Mouse (Mus musculus) cerebral cortex, adult 2 months (tissue): ENCODE measurements around the gene Ppp1r13l.

ENCODE experiments used
- WGBS: fragments of 180-500 bp; shearing (Covaris S2); methylation state at CpG from one replicate; pipeline ENCODE4 v1.1.7; 2018; 5-methylcytosine and 5-hydroxymethylcytosine counted together

Ppp1r13l gene

DNA sequence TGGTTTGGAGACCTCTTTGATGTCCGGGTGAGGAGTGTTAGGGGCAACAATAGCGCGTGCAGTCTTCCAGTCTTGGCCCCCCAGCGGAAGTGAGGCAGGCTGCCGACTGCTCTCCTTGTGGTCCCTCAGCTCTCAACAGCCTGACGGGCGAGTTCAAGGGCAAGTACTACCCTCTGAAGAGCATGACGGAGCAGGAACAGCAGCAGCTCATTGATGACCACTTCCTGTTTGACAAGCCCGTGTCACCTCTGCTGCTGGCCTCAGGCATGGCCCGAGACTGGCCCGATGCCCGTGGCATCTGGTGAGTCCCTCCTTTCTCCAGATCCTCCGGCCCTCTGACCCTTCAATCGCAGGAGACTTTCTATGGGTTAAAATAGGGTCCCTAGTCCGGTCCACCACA, 57.0 kb downstream of the Ppp1r13l start:
- WGBS = 82% methylated on average over 15 of the region's 15 CpGs

DNA sequence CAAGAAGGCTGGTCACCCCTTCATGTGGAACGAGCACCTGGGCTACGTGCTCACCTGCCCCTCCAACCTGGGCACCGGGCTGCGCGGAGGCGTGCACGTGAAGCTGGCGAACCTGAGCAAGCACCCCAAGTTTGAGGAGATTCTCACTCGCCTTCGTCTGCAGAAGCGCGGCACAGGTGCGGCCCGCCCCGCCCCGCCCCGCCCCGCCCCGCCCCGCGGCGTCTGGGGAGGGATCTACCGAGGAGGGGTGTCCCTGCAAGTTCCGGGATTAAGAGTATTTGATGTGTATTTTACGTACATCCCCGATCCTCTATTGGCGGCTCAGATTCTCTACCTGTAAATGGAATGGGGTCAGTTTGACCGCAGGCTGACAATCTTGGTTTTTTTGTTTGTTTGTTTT, 60.6 kb downstream of the Ppp1r13l start:
- WGBS = 8% methylated on average over 28 of the region's 28 CpGs

- WGBS = 7% methylated on average over 43 of the region's 43 CpGs
Measured at GRCm38 (mm10) chr7:19420821-19421636, 61.5 kb downstream of the Ppp1r13l start.

- WGBS = 88% methylated on average over 3 of the region's 3 CpGs
Measured at GRCm38 (mm10) chr7:19423083-19423482, 63.5 kb downstream of the Ppp1r13l start.

DNA sequence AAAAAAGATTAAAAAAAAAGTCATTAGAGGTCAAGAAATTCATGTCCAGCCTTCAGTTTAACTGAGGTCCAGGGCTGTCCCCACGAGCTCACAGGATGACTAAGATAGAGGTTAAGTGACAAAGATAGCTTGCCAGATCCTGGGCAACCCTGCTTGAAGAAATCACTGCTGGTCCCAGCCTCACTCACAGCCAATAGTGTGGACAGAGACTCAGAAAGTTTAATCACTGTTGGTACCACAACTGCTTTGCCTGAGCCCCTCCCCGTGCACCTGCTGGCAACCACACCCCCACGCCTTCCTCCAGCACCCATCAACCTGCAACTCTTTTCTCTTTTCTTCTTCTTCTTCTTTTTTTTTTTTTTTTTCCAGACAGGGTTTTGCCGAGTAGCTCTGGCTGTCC, 64.5 kb downstream of the Ppp1r13l start:
- WGBS = 51% methylated on average over 4 of the region's 4 CpGs

DNA sequence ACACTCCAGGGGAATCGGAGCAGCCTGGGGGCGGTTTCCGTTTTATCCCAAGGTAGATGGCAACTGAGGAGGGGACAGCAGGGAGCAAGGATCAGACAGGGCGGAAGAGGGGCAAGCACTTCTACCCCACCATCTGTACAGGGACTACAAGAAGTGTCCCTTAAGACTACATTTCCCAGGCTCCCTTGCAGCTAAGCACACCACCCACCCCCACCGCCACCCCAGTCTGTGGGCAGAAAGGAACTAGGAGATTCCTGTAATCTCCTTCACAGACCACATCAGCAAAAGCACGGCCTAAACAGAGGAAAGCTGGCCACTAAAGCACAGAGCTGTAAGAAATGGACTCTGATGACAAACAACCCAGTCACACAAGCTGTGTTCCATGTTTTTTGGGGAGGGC, 66.8 kb downstream of the Ppp1r13l start:
- WGBS = 70% methylated on average over 6 of the region's 6 CpGs

GRCm38 (mm10) chr7:19426888-19427287, 67.3 kb downstream of the Ppp1r13l start:
- WGBS = 72% methylated on average over 6 of the region's 6 CpGs
